8 mouse cellular contexts compared by ENCODE assay signal in genomic region chr16:18677746-18678679, GRCm38 (mm10). TPM values are rescaled to one million over a fixed set of nuclear protein-coding genes. Genes with fewer than 3 reads are reported as not detected.
DNase-seq lines count a peak whose midpoint lies in the region; ATAC-seq and TF ChIP-seq lines count a peak whose summit lies in the region.

No protein-coding gene starts in this region.

- H3K27ac ChIP-seq in cerebellum, adult 2 months (ENCODE audit: insufficient read depth, low read length) = no peak overlapping the region

- H3K9me3 ChIP-seq in G1E (replicated peaks) = no peaks in the 10 kb centered on the region

- WGBS in cerebellum, adult 2 months = 38% methylated on average over 17 of the region's 17 CpGs
- 35% methylated on average over 17 of the region's 17 CpGs for WGBS in large intestine, adult 2 months

- ATAC-seq in G1E (ENCODE audit: extremely low read depth, insufficient number of reproducible peaks, low FRiP score, poor library complexity, severe bottlenecking) = no peak

- H3K4me1 ChIP-seq in G1E (ENCODE audit: insufficient read depth, low read depth, low read length) = no peaks in the 10 kb centered on the region
- H3K4me1 ChIP-seq in cerebellum, adult 2 months (ENCODE audit: control insufficient read depth, insufficient read depth, low read length) = no peaks in the 10 kb centered on the region

- peak; percentile 78 to 80 for DNase-seq in B cell, adult 2 months
- peak; percentile 19 for DNase-seq in G1E (ENCODE audit: low spot score)
- peak; percentile 39 to 49 for DNase-seq in cerebellum, adult 2 months
- peak; percentile 63 to 65 for DNase-seq in gastrocnemius, adult 8-10 months (ENCODE audit: low spot score in 2 of 2)
- peak; percentile 72 for DNase-seq in large intestine, adult 2 months (ENCODE audit: low read depth, low spot score)
- DNase-seq in lung, postnatal 10 days = peak; percentile 79
- DNase-seq in right cerebral cortex, postnatal 4 days = peak; percentile 68
- DNase-seq in yolk sac, embryonic 10.5 days (ENCODE audit: low spot score) = no peak

- peaks cover 3% of the 10 kb centered on the region; the same call in 1 of the 2 replicates for H3K27me3 ChIP-seq in G1E (ENCODE audit: insufficient read depth, low read length)
- H3K27me3 ChIP-seq in cerebellum, adult 2 months (ENCODE audit: control insufficient read depth, insufficient read depth, low read length) = no peaks in the 10 kb centered on the region; the same call in 1 of the 2 replicates

- no peaks in the 10 kb centered on the region for H3K36me3 ChIP-seq in G1E (replicated peaks)

- no peak for TF ChIP-seq POLR2A in cerebellum, adult 2 months (IDR thresholded peaks at IDR 0.05; ENCODE audit: borderline replicate concordance, insufficient read depth, low read length)

- no peak overlapping the region for H3K4me3 ChIP-seq in G1E (ENCODE audit: low read depth, low read length)
- no peak overlapping the region for H3K4me3 ChIP-seq in cerebellum, adult 2 months (replicated peaks; ENCODE audit: insufficient read depth, low read depth, low read length)

- peak; percentile 58 for TF ChIP-seq CTCF in G1E (IDR thresholded peaks at IDR 0.05; ENCODE audit: low read depth, low read length)
- peak; percentile 62 for TF ChIP-seq CTCF in cerebellum, adult 2 months (IDR thresholded peaks at IDR 0.05; ENCODE audit: borderline replicate concordance, insufficient read depth, low read depth, low read length)

RNA-seq across cellular contexts. Expression of gene Sept5, which starts 48.3 kb away (rescaled TPM):
- total RNA-seq in G1E (2014; fragmentation: Nextera tagmentation) (not detected in 2 replicates), G1E (2017) (0.05 TPM in 1 of 2 replicates, not detected in the other)
- polyA plus RNA-seq in G1E (2012) = not detected in 2 replicates
- polyA plus RNA-seq in cerebellum, adult 2 months (2012; rRNA removed) = 328 and 334 TPM in 2 replicates
- 1 to 10 TPM; 1.7 to 2.7 (median 2.3) TPM for total RNA-seq in gastrocnemius, adult 8-10 months (2022)
- 373 and 445 TPM in 2 replicates for polyA plus RNA-seq in large intestine, adult 2 months (2012; rRNA removed)

RNA-seq across cellular contexts. Expression of gene Gm49601, which starts 51.8 kb away (rescaled TPM):
- total RNA-seq in G1E (2014; fragmentation: Nextera tagmentation) (not detected in 2 replicates), G1E (2017) (0.33 TPM in 1 of 2 replicates, not detected in the other)
- not detected in 2 replicates for polyA plus RNA-seq in G1E (2012)
- 69.4 and 69.6 TPM in 2 replicates for polyA plus RNA-seq in cerebellum, adult 2 months (2012; rRNA removed)
- total RNA-seq in gastrocnemius, adult 8-10 months (2022) = under 1 TPM in 3 of 4 experiments, not detected in 1; 0.29 to 0.48 (median 0.47) TPM
- 90.7 and 174 TPM in 2 replicates for polyA plus RNA-seq in large intestine, adult 2 months (2012; rRNA removed)

RNA-seq across cellular contexts. Expression of gene Gp1bb, which starts 55.8 kb away (rescaled TPM):
- total RNA-seq in G1E (2014; fragmentation: Nextera tagmentation) (not detected in 2 replicates), G1E (2017) (0.11 TPM in 1 of 2 replicates, not detected in the other)
- polyA plus RNA-seq in G1E (2012) = 0.20 and 0.44 TPM in 2 replicates
- polyA plus RNA-seq in cerebellum, adult 2 months (2012; rRNA removed) = 2.1 and 2.5 TPM in 2 replicates
- not detected for total RNA-seq in gastrocnemius, adult 8-10 months (2022)
- 102 and 145 TPM in 2 replicates for polyA plus RNA-seq in large intestine, adult 2 months (2012; rRNA removed)

Comparison
In these comparisons a context has a peak if more than half of its experiments do, and no peak if none do; other contexts are left out.
1. RNA of gene Sept5, which starts 48.3 kb away (polyA plus RNA-seq): 373 to 445 TPM in large intestine, adult 2 months and 328 to 334 TPM in cerebellum, adult 2 months; not detected in G1E; every median in the first group is over 100 times any median in the second.
2. RNA of gene Gm49601, which starts 51.8 kb away (polyA plus RNA-seq): 90.7 to 174 TPM in large intestine, adult 2 months and 69.4 to 69.6 TPM in cerebellum, adult 2 months; not detected in G1E; every median in the first group is over 10 times any median in the second.
3. RNA of gene Gp1bb, which starts 55.8 kb away (polyA plus RNA-seq): 102 to 145 TPM in large intestine, adult 2 months; 2.1 to 2.5 TPM in cerebellum, adult 2 months and 0.20 to 0.44 TPM in G1E; every median in the first group is over 10 times any median in the second.